In the genomic region with DNA sequence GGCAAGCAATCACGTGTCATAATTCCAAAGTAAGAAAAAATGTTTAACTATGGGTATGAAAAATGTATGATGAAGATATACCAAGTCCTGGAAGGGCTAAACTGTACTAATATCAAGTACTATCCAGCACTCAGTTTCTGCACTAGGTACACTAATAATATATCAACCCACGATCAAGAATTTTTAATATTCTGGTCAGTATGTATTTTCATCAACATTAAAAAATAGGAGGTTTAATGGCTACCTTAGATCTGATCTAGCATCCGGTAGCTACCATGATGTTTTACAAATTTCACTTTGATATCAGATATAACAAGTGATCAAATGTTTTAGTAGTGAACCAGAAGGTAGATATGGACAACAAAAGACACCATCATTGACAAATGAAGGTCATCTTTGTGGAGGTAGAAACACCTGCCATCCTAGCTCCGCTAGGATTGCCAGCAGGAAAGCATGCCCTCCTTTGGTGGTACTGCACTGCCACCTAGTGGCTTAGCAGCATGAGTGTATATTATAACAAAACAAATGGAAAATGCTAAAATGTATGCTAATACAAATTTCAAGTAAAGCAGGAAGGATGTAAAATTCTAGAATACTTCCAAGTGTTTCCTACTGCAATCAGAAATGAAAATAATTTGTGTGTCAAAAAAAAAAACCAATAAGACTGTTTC, we compare ENCODE assay signal across 9 mouse cellular contexts. TPM values are rescaled to one million over a fixed set of nuclear protein-coding genes. Genes with fewer than 3 reads are reported as not detected.
A peak's percentile ranks its signal among the peaks of the same experiment; 100 is the strongest.
DNase-seq lines count a peak whose midpoint lies in the region; ATAC-seq lines count a peak whose summit lies in the region.
"Had no signal": no experiment of that assay in that cellular context is flagged by ENCODE, and none has a peak within 500 bp of the region (broad histone marks: within the 10 kb centered on the region; RNA-seq: fewer than 3 reads in every experiment).

No protein-coding gene starts in this region.

- H3K4me2 ChIP-seq in embryonic facial prominence, embryonic 11.5 days (ENCODE audit: low read depth, low read length) = no peak overlapping the region
- no peak overlapping the region for H3K4me2 ChIP-seq in hindbrain, embryonic 14.5 days (replicated peaks)
- H3K4me2 ChIP-seq in neural tube, embryonic 15.5 days = no peak overlapping the region
- H3K4me2 ChIP-seq: neural tube, embryonic 12.5 days had no signal

- no peaks in the 10 kb centered on the region for H3K4me1 ChIP-seq in embryonic facial prominence, embryonic 11.5 days (ENCODE audit: control insufficient read depth, insufficient read depth, low read length)
- H3K4me1 ChIP-seq in hindbrain, embryonic 14.5 days (replicated peaks; ENCODE audit: control insufficient read depth, insufficient read depth, low read length) = peaks cover 2% of the 10 kb centered on the region; the same call in 1 of the 2 replicates
- peaks cover 2% of the 10 kb centered on the region for H3K4me1 ChIP-seq in neural tube, embryonic 15.5 days

- DNase-seq in 3T3-L1 (ENCODE audit: low read depth, low spot score) = peak; percentile 67
- peak; percentile 36 for DNase-seq in CD4-positive helper T cell, adult 2 months (ENCODE audit: low read depth, low spot score)
- peak; percentile 61 to 78 for DNase-seq in adrenal gland, postnatal 36 days
- DNase-seq in embryonic facial prominence, embryonic 11.5 days (ENCODE audit: low spot score) = peak; percentile 75
- peak; percentile 80 for DNase-seq in hindbrain, embryonic 14.5 days (ENCODE audit: low spot score)
- DNase-seq in lung, adult 18-20 months = peak; percentile 6 to 13
- peak; percentile 13 to 23 for DNase-seq in urinary bladder, postnatal 36 days (ENCODE audit: low spot score in 2 of 2)

- H3K9me3 ChIP-seq in embryonic facial prominence, embryonic 11.5 days (replicated peaks; ENCODE audit: control insufficient read depth, low read length) = no peaks in the 10 kb centered on the region
- no peaks in the 10 kb centered on the region for H3K9me3 ChIP-seq in hindbrain, embryonic 14.5 days (ENCODE audit: control insufficient read depth, low read length)
- no peaks in the 10 kb centered on the region for H3K9me3 ChIP-seq in neural tube, embryonic 15.5 days (replicated peaks)
- H3K9me3 ChIP-seq: neural tube, embryonic 12.5 days had no signal

- ATAC-seq in embryonic facial prominence, embryonic 11.5 days (replicated peaks; ENCODE audit: insufficient number of reproducible peaks, low FRiP score, low TSS enrichment, low read depth) = no peak
- ATAC-seq in hindbrain, embryonic 14.5 days (ENCODE audit: low FRiP score) = peak; percentile 71; the same call in 1 of the 2 replicates
- peak; percentile 62; the same call in 1 of the 2 replicates for ATAC-seq in neural tube, embryonic 15.5 days (ENCODE audit: low FRiP score)

- no peaks in the 10 kb centered on the region for H3K36me3 ChIP-seq in embryonic facial prominence, embryonic 11.5 days (replicated peaks; ENCODE audit: control insufficient read depth, insufficient read depth, low read depth, low read length)
- H3K36me3 ChIP-seq in hindbrain, embryonic 14.5 days (replicated peaks; ENCODE audit: control insufficient read depth, insufficient read depth) = no peaks in the 10 kb centered on the region
- H3K36me3 ChIP-seq in neural tube, embryonic 15.5 days = no peaks in the 10 kb centered on the region
- H3K36me3 ChIP-seq: neural tube, embryonic 12.5 days had no signal

- H3K4me3 ChIP-seq in embryonic facial prominence, embryonic 11.5 days (ENCODE audit: low read depth, low read length) = no peak overlapping the region
- H3K4me3 ChIP-seq in hindbrain, embryonic 14.5 days (replicated peaks; ENCODE audit: low read length) = no peak overlapping the region
- no peak overlapping the region for H3K4me3 ChIP-seq in neural tube, embryonic 15.5 days (replicated peaks)
- H3K4me3 ChIP-seq: neural tube, embryonic 12.5 days had no signal

- no peak overlapping the region for H3K9ac ChIP-seq in embryonic facial prominence, embryonic 11.5 days (replicated peaks; ENCODE audit: low read length)
- H3K9ac ChIP-seq in hindbrain, embryonic 14.5 days = no peak overlapping the region
- no peak overlapping the region for H3K9ac ChIP-seq in neural tube, embryonic 15.5 days (replicated peaks)
- H3K9ac ChIP-seq: neural tube, embryonic 12.5 days had no signal

- WGBS in embryonic facial prominence, embryonic 11.5 days = 43% methylated on average over 4 of the region's 4 CpGs
- 45% methylated on average over 4 of the region's 4 CpGs for WGBS in hindbrain, embryonic 14.5 days
- WGBS in neural tube, embryonic 15.5 days = 38% methylated on average over 4 of the region's 4 CpGs

- H3K27me3 ChIP-seq in embryonic facial prominence, embryonic 11.5 days (ENCODE audit: control insufficient read depth, insufficient read depth, low read length) = no peaks in the 10 kb centered on the region
- no peaks in the 10 kb centered on the region for H3K27me3 ChIP-seq in hindbrain, embryonic 14.5 days (ENCODE audit: control insufficient read depth, insufficient read depth, low read length)
- no peaks in the 10 kb centered on the region for H3K27me3 ChIP-seq in neural tube, embryonic 15.5 days (replicated peaks)
- H3K27me3 ChIP-seq: neural tube, embryonic 12.5 days had no signal

- no peak overlapping the region for H3K27ac ChIP-seq in embryonic facial prominence, embryonic 11.5 days (replicated peaks; ENCODE audit: low read depth, low read length)
- H3K27ac ChIP-seq in hindbrain, embryonic 14.5 days = no peak overlapping the region
- no peak overlapping the region for H3K27ac ChIP-seq in neural tube, embryonic 15.5 days (replicated peaks)
- H3K27ac ChIP-seq: neural tube, embryonic 12.5 days had no signal

RNA-seq across cellular contexts. Expression of a gene that starts 20.5 kb away (rescaled TPM):
- 1 to 10 TPM; 3.6 to 4.1 TPM for total RNA-seq in adrenal gland, postnatal 36 days (2021)
- 2.8 and 3.2 TPM in 2 replicates for polyA plus RNA-seq in embryonic facial prominence, embryonic 11.5 days (2014; fragmentation: Nextera tagmentation; extraction: Ambion mirVana)
- 3.7 and 5.3 TPM in 2 replicates for polyA plus RNA-seq in hindbrain, embryonic 14.5 days (2014; fragmentation: Nextera tagmentation; extraction: Ambion mirVana)
- polyA plus RNA-seq in neural tube, embryonic 15.5 days (2015; fragmentation: Nextera tagmentation; extraction: Ambion mirVana) = 2.6 and 5.0 TPM in 2 replicates

Comparison
In these comparisons a context has a peak if more than half of its experiments do, and no peak if none do; other contexts are left out.
1. DNase-seq: peak in every context shown above with its lines; median percentile 80 in hindbrain, embryonic 14.5 days; 75 in embryonic facial prominence, embryonic 11.5 days; 70 in adrenal gland, postnatal 36 days; 67 in 3T3-L1; 36 in CD4-positive helper T cell, adult 2 months; 18 in urinary bladder, postnatal 36 days; 10 in lung, adult 18-20 months.